Mouse (Mus musculus): ENCODE measurements around the gene Pcnx2.
A peak's percentile ranks its signal among the peaks of the same experiment; 100 is the strongest.

The Pcnx2 gene

GRCm38 (mm10) chr8:125897868-125898788 lies at the start of gene Pcnx2:
Pcnx2 (minus strand) TSS chr8:125898317.
- peak; percentile 6 for DNase-seq (ENCODE audit: low read depth)

- DNase-seq (ENCODE audit: low read depth): no peak
Measured at GRCm38 (mm10) chr8:125944511-125944910, 46.4 kb upstream of the Pcnx2 start.

- DNase-seq (ENCODE audit: low read depth): peak; percentile 56
Measured at GRCm38 (mm10) chr8:125935649-125936048, 37.5 kb upstream of the Pcnx2 start.

GRCm38 (mm10) chr8:125931822-125932221 lies 33.7 kb upstream of the Pcnx2 start:
- DNase-seq (ENCODE audit: low read depth): no peak

GRCm38 (mm10) chr8:125930276-125931046 lies 32.3 kb upstream of the Pcnx2 start:
- no peak for DNase-seq (ENCODE audit: low read depth)

- DNase-seq (ENCODE audit: low read depth): no peak
Measured at GRCm38 (mm10) chr8:125926636-125927035, 28.5 kb upstream of the Pcnx2 start.

- no peak for DNase-seq (ENCODE audit: low read depth)
Measured at GRCm38 (mm10) chr8:125922333-125922732, 24.2 kb upstream of the Pcnx2 start.

- no peak for DNase-seq (ENCODE audit: low read depth)
Measured at GRCm38 (mm10) chr8:125920761-125921160, 22.6 kb upstream of the Pcnx2 start.

- no peak for DNase-seq (ENCODE audit: low read depth)
Measured at GRCm38 (mm10) chr8:125920281-125920680, 22.2 kb upstream of the Pcnx2 start.

- no peak for DNase-seq (ENCODE audit: low read depth)
Measured at GRCm38 (mm10) chr8:125919560-125919959, 21.4 kb upstream of the Pcnx2 start.

GRCm38 (mm10) chr8:125918719-125919118 lies 20.6 kb upstream of the Pcnx2 start:
- no peak for DNase-seq (ENCODE audit: low read depth)

GRCm38 (mm10) chr8:125917013-125917412 lies 18.9 kb upstream of the Pcnx2 start:
- no peak for DNase-seq (ENCODE audit: low read depth)

GRCm38 (mm10) chr8:125914386-125914785 lies 16.3 kb upstream of the Pcnx2 start:
- DNase-seq (ENCODE audit: low read depth): no peak

GRCm38 (mm10) chr8:125913206-125913605 lies 15.1 kb upstream of the Pcnx2 start:
- DNase-seq (ENCODE audit: low read depth): no peak

GRCm38 (mm10) chr8:125911229-125911580 lies 13.1 kb upstream of the Pcnx2 start:
- no peak for DNase-seq (ENCODE audit: low read depth)

- DNase-seq (ENCODE audit: low read depth): no peak
Measured at GRCm38 (mm10) chr8:125910365-125911228, 12.5 kb upstream of the Pcnx2 start, which contains the start of gene Map3k21. Map3k21 (plus strand) TSS chr8:125910450.

- DNase-seq (ENCODE audit: low read depth): no peak
Measured at GRCm38 (mm10) chr8:125909661-125910364, 11.7 kb upstream of the Pcnx2 start.

GRCm38 (mm10) chr8:125907311-125907710 lies 9.2 kb upstream of the Pcnx2 start:
- no peak for DNase-seq (ENCODE audit: low read depth)

- no peak for DNase-seq (ENCODE audit: low read depth)
Measured at GRCm38 (mm10) chr8:125905341-125905740, 7.2 kb upstream of the Pcnx2 start.

- DNase-seq (ENCODE audit: low read depth): no peak
Measured at GRCm38 (mm10) chr8:125902521-125902920, 4.4 kb upstream of the Pcnx2 start.

GRCm38 (mm10) chr8:125901167-125901566 lies 3.0 kb upstream of the Pcnx2 start:
- DNase-seq (ENCODE audit: low read depth): no peak

All from induced T-regulatory cell, adult 2 months (primary cell).